Mouse (Mus musculus) stomach, postnatal 0 days (tissue): ENCODE data around the gene St5. TPM values are rescaled to one million over a fixed set of nuclear protein-coding genes. Genes with fewer than 3 reads are reported as not detected.

Experiments
- ATAC-seq: fragments of 200-750 bp; cut with Nextera tagmentation; 2 replicates; pipeline ENCODE4 v1.8.0; 2017; ENCODE audit not compliant: low FRiP score, low TSS enrichment
- DNase-seq: peaks from one replicate; pipeline ENCODE4 v3.0.0-alpha.2; 2016; ENCODE audit warnings: low spot score
- H3K27ac ChIP-seq: fragments of 300-500 bp; sonication (generic); replicated peaks from 2 replicates; pipeline ENCODE4 v1.5.1; 2014; ENCODE audit warnings: mild to moderate bottlenecking, control low read depth
- H3K27me3 ChIP-seq: fragments of 300-500 bp; sonication (generic); 2 replicates; pipeline ENCODE4 v1.6.1; 2014; ENCODE audit warnings: low read length; ENCODE audit not compliant: control insufficient read depth, insufficient read depth
- H3K36me3 ChIP-seq: fragments of 300-500 bp; sonication (generic); 2 replicates; pipeline ENCODE4 v1.6.1; 2014; ENCODE audit warnings: low read length, mixed read lengths; ENCODE audit not compliant: control insufficient read depth, insufficient read depth
- H3K4me1 ChIP-seq: fragments of 300-500 bp; sonication (generic); replicated peaks from 2 replicates; pipeline ENCODE4 v1.6.1; 2014; ENCODE audit warnings: antibody characterized with exemption; ENCODE audit not compliant: control insufficient read depth, insufficient read depth
- H3K4me2 ChIP-seq: fragments of 300-500 bp; sonication (generic); replicated peaks from 2 replicates; pipeline ENCODE4 v1.6.1; 2014; ENCODE audit warnings: low read depth, mild to moderate bottlenecking, control low read depth, moderate library complexity
- H3K4me3 ChIP-seq: fragments of 300-500 bp; sonication (generic); 2 replicates; pipeline ENCODE4 v1.5.1; 2014; ENCODE audit warnings: low read depth, low read length, control low read depth
- H3K9ac ChIP-seq: fragments of 300-500 bp; sonication (generic); 2 replicates; pipeline ENCODE4 v1.6.1; 2014; ENCODE audit warnings: mild to moderate bottlenecking, low read length, control low read depth, mixed read lengths
- H3K9me3 ChIP-seq: fragments of 300-500 bp; sonication (generic); 2 replicates; pipeline ENCODE4 v1.6.1; 2016; ENCODE audit warnings: low read length; ENCODE audit not compliant: control insufficient read depth
- CTCF ChIP-seq: IDR thresholded peaks from 2 replicates; pipeline ENCODE4 v1.5.1; 2016; ENCODE audit warnings: antibody characterized with exemption, low read depth, mild to moderate bottlenecking, moderate library complexity
- EP300 ChIP-seq: optimal IDR thresholded peaks from 2 replicates; pipeline ENCODE3; 2016; ENCODE audit warnings: antibody characterized with exemption
- WGBS: fragments of 180-500 bp; shearing (Covaris S2); extraction: QIAGEN DNeasy Blood & Tissue Kit; methylation state at CpG from one replicate; pipeline ENCODE4 v1.1.7; 2014; 5-methylcytosine and 5-hydroxymethylcytosine counted together
- microRNA-seq: library from miRNA; unstranded; fragments of <30 nt; microRNA quantifications from one replicate; pipeline ENCODE4, GENCODE M21; 2016
- polyA plus RNA-seq: library from polyadenylated mRNA; unstranded; fragments of >200 nt; fragmentation: Nextera tagmentation; extraction: Ambion mirVana; gene quantifications from 2 replicates; pipeline ENCODE4 v1.2.1, GENCODE M21; 2015

The St5 gene
- polyA plus RNA-seq, 1 experiment from 2014 or later, result 35.6 TPM

DNA sequence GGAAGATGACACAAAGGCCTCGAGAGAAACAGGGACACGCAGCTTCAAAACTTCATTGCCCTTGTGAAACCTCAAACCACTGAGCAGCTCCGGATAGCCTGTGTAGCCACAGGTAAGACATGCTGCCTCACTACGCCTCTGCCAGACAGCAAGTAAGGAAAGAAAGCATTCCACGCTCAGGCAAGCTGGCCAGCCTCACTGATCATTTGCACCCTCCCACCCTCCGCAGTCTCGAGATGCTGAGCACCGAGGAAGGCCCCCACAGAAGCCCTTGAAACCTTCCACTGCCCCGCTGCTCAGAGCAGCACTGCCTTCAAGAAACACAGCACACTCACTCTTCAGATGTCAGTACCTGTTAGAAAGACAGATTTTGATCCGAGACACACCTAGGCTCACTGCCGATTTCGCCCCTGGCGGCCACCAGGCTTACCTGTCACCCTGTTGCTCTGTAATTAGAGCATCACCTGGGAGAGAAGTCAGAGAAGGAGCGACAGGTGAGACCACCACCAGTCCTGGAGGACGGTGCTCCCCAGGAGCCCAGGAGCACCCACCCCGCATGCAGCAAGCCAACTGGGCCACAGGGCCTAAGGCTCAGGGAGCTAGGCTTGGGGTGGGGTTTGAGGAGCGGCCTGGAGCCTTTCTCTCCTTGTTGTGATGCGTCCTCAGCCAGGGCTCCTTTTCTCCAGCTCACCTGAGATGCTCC lies 210.6 kb downstream of the St5 start:
- DNase-seq, result no peak
- no peak overlapping the region for H3K4me2 ChIP-seq
- ATAC-seq, result no peak
- H3K27me3 ChIP-seq, result no peaks in the 10 kb centered on the region
- no peak overlapping the region for H3K4me3 ChIP-seq
- H3K9ac ChIP-seq, result no peak overlapping the region
- TF ChIP-seq EP300 (no peak), CTCF (no peak)
- no peaks in the 10 kb centered on the region for H3K4me1 ChIP-seq
- no peaks in the 10 kb centered on the region for H3K9me3 ChIP-seq
- 66% methylated on average over 18 of the region's 18 CpGs for WGBS
- no peaks in the 10 kb centered on the region for H3K36me3 ChIP-seq
- no peak overlapping the region for H3K27ac ChIP-seq

DNA sequence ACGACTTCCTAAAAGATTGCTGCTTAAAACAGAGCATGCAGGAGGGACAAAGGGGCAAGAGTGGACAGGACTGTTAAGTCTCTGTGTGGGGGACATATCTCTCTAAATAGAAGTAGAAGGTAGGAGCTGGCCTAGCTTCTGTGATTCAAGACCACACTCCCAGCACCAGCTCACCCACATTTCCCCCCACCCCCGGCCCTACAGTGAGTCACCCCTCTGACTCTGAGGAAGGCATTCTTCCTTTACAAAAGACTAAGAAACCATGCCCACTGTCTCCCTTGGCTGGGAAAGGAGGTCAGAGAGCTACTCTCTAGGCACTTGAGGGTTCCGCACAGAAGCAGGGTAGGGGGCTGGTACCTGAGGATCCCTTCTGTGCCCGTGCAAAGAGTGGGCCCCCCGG lies 219.2 kb downstream of the St5 start:
- no peaks in the 10 kb centered on the region for H3K36me3 ChIP-seq
- TF ChIP-seq EP300, result no peak
- no peak for TF ChIP-seq CTCF
- no peaks in the 10 kb centered on the region for H3K27me3 ChIP-seq
- ATAC-seq (no peak), DNase-seq (no peak)
- H3K27ac ChIP-seq, result no peak overlapping the region
- 70% methylated on average over 5 of the region's 5 CpGs for WGBS
- no peaks in the 10 kb centered on the region for H3K4me1 ChIP-seq
- no peak overlapping the region for H3K4me2 ChIP-seq
- H3K9me3 ChIP-seq, result no peaks in the 10 kb centered on the region
- H3K9ac ChIP-seq, result no peak overlapping the region
- no peak overlapping the region for H3K4me3 ChIP-seq

DNA sequence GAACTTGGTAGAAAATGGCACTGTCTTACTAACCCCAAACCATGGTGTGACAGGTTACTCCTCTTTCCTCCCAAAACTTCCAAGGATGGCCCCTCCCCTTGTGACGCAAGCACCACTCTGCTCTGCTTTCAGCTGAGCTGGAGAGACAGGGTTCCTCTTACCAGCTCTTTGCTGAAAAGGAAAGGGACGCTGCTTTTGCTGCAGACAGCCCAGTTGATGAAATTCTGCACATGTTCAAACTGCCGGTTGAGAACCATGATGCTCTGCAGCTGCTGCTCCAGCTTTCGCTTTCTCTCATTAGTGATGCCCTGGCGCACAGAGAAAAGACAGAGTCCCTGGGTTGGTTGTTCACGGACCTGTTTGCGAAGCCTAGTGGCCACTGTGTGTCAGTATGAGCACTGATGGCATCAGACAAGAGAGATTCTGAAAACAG lies 222.6 kb downstream of the St5 start:
- Histone ChIP-seq H3K9me3 (no peaks in the 10 kb centered on the region), H3K4me2 (no peak overlapping the region), H3K4me1 (no peaks in the 10 kb centered on the region), H3K9ac (no peak overlapping the region), H3K4me3 (no peak overlapping the region), H3K27ac (no peak overlapping the region), H3K27me3 (no peaks in the 10 kb centered on the region), H3K36me3 (no peaks in the 10 kb centered on the region)
- no peak for DNase-seq
- WGBS, result 19% methylated on average over 7 of the region's 7 CpGs
- peak; percentile 35; the same call in 1 of the 2 replicates for ATAC-seq
- TF ChIP-seq EP300 (no peak), CTCF (peak; percentile 40)

DNA sequence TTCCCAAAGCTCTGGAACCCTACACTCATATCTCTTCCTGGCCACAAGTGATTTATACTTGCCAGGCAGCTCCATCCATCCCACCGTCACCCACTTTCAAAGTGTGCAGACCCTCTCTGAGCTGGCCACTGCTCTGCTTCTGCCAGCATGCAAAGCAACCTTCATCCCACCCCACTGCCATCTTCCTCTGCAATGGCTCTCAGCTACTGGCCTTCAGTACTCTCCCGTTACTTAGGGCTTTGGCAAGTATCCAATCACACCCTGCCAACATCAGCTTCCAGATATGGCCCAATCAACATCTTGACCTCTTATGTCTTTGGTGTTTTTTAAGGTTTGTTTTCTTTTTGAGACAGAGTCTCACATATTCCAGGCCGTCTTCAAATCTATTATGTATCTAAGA lies 225.5 kb downstream of the St5 start:
- DNase-seq (no peak), ATAC-seq (no peak)
- Histone ChIP-seq H3K27ac (no peak overlapping the region), H3K4me2 (no peak overlapping the region), H3K27me3 (no peaks in the 10 kb centered on the region), H3K4me3 (no peak overlapping the region), H3K9ac (no peak overlapping the region), H3K9me3 (no peaks in the 10 kb centered on the region), H3K4me1 (no peaks in the 10 kb centered on the region), H3K36me3 (no peaks in the 10 kb centered on the region)
- TF ChIP-seq CTCF (no peak), EP300 (no peak)
- 62% methylated on average over 3 of the region's 3 CpGs for WGBS

Small RNA genes lying within 50 kb of the gene (microRNA-seq; reads per million reads assigned to microRNA genes)
- gene Gm47284, result not detected

Other genes with a start within 250 kb of the St5 start
- 0.02 TPM in 2 replicates for gene Trim66, start 195.5 kb downstream of the St5 start, polyA plus RNA-seq
- 122 and 123 TPM in 2 replicates for gene Rpl27a, start 184.5 kb downstream of the St5 start, polyA plus RNA-seq
- 36.8 and 38.6 TPM in 2 replicates for gene Akip1, start 85 bp upstream of the St5 start, polyA plus RNA-seq
- 0.17 and 0.25 TPM in 2 replicates for gene BC051019, start 20.2 kb upstream of the St5 start, polyA plus RNA-seq
- 0.39 and 0.56 TPM in 2 replicates for gene Ascl3, start 28.1 kb upstream of the St5 start, polyA plus RNA-seq
- gene Tmem9b, start 49.3 kb upstream of the St5 start, polyA plus RNA-seq, result 103 and 106 TPM in 2 replicates
- gene Nrip3, start 78.4 kb upstream of the St5 start, polyA plus RNA-seq, result 0.63 and 0.73 TPM in 2 replicates
- gene Scube2, start 162.1 kb upstream of the St5 start, polyA plus RNA-seq, result 0.79 and 0.96 TPM in 2 replicates